Mouse (Mus musculus): ENCODE data around the gene Dph5. TPM values are rescaled to one million over a fixed set of nuclear protein-coding genes. Genes with fewer than 3 reads are reported as not detected.
"Not testable (repeated sequence)": the region's sequence is repeated elsewhere in the genome, so short reads cannot be mapped to it uniquely, and the experiment has no call there.

The Dph5 gene
- polyA plus RNA-seq, 1 experiment = 11.7 TPM

GRCm38 (mm10) chr3:115857436-115857835 is 30.2 kb upstream of the Dph5 start:
- no peak for TF ChIP-seq CTCF (IDR thresholded peaks at IDR 0.05; ENCODE audit: borderline replicate concordance, extremely low read depth, insufficient read depth, insufficient read length)
- no peak for TF ChIP-seq POLR2A (IDR thresholded peaks at IDR 0.05; ENCODE audit: borderline replicate concordance, extremely low read depth, insufficient read depth, insufficient read length, poor library complexity, severe bottlenecking)
- peak; percentile 60 for DNase-seq (ENCODE audit: low read depth)

- DNase-seq (ENCODE audit: low read depth) = no peak
- no peak for TF ChIP-seq CTCF (IDR thresholded peaks at IDR 0.05; ENCODE audit: borderline replicate concordance, extremely low read depth, insufficient read depth, insufficient read length)
- TF ChIP-seq POLR2A (IDR thresholded peaks at IDR 0.05; ENCODE audit: borderline replicate concordance, extremely low read depth, insufficient read depth, insufficient read length, poor library complexity, severe bottlenecking) = no peak
Observed at GRCm38 (mm10) chr3:115858822-115859221, 28.8 kb upstream of the Dph5 start.

- DNase-seq (ENCODE audit: low read depth) = not testable (repeated sequence)
Observed at GRCm38 (mm10) chr3:115860780-115861179, 26.9 kb upstream of the Dph5 start.

GRCm38 (mm10) chr3:115863487-115863886 is 24.1 kb upstream of the Dph5 start:
- TF ChIP-seq CTCF (IDR thresholded peaks at IDR 0.05; ENCODE audit: borderline replicate concordance, extremely low read depth, insufficient read depth, insufficient read length) = no peak
- TF ChIP-seq POLR2A (IDR thresholded peaks at IDR 0.05; ENCODE audit: borderline replicate concordance, extremely low read depth, insufficient read depth, insufficient read length, poor library complexity, severe bottlenecking) = no peak
- no peak for DNase-seq (ENCODE audit: low read depth)

DNA sequence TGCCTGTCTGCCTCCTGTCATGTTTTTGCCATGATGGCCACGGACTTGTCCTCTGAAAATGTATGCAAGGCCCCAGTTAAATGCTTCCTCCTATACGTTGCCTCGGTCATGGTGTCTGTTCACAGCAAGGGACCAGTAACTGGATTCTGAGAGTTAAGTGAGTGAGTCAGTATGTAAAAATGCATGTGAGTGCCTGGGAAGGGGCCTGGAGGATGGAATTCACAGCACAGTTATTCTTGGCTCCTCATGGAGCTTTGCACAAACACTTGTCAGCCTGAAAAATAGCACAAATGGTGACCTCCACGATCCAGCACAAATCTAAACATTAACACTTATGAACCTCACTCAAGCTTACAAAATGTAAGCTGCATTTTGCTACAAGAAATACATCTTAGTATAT is 20.5 kb upstream of the Dph5 start:
- TF ChIP-seq POLR2A (IDR thresholded peaks at IDR 0.05; ENCODE audit: borderline replicate concordance, extremely low read depth, insufficient read depth, insufficient read length, poor library complexity, severe bottlenecking) (no peak), CTCF (IDR thresholded peaks at IDR 0.05; ENCODE audit: borderline replicate concordance, extremely low read depth, insufficient read depth, insufficient read length) (no peak)
- DNase-seq (ENCODE audit: low read depth) = peak; percentile 15

- DNase-seq (ENCODE audit: low read depth) = no peak
- TF ChIP-seq POLR2A (IDR thresholded peaks at IDR 0.05; ENCODE audit: borderline replicate concordance, extremely low read depth, insufficient read depth, insufficient read length, poor library complexity, severe bottlenecking) = no peak
- no peak for TF ChIP-seq CTCF (IDR thresholded peaks at IDR 0.05; ENCODE audit: borderline replicate concordance, extremely low read depth, insufficient read depth, insufficient read length)
Observed at GRCm38 (mm10) chr3:115867901-115868300, 19.7 kb upstream of the Dph5 start.

GRCm38 (mm10) chr3:115869360-115869759 is 18.3 kb upstream of the Dph5 start:
- TF ChIP-seq CTCF (IDR thresholded peaks at IDR 0.05; ENCODE audit: borderline replicate concordance, extremely low read depth, insufficient read depth, insufficient read length) = no peak
- no peak for TF ChIP-seq POLR2A (IDR thresholded peaks at IDR 0.05; ENCODE audit: borderline replicate concordance, extremely low read depth, insufficient read depth, insufficient read length, poor library complexity, severe bottlenecking)
- no peak for DNase-seq (ENCODE audit: low read depth)

DNA sequence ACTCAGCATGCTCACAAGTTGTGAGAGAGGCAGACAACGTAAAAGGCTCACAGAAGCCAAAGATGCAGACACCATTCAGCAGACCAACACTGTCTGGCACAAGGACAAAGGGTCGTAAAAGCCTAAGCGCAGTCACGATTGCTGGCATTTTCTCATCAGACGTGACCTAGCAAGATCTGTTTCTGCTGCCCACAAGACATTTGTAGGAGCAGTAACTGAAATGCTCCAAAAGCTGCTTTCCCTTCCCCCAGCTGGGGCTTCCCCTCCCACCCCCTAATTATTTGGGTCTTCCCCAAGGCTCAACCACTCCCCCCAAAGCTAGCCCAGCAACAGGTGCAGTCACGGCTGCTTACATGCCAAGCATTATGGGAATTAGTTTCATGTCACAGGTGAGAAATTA is 12.1 kb upstream of the Dph5 start:
- TF ChIP-seq CTCF (IDR thresholded peaks at IDR 0.05; ENCODE audit: borderline replicate concordance, extremely low read depth, insufficient read depth, insufficient read length) = no peak
- no peak for TF ChIP-seq POLR2A (IDR thresholded peaks at IDR 0.05; ENCODE audit: borderline replicate concordance, extremely low read depth, insufficient read depth, insufficient read length, poor library complexity, severe bottlenecking)
- DNase-seq (ENCODE audit: low read depth) = no peak

GRCm38 (mm10) chr3:115877133-115877532 is 10.5 kb upstream of the Dph5 start:
- no peak for TF ChIP-seq CTCF (IDR thresholded peaks at IDR 0.05; ENCODE audit: borderline replicate concordance, extremely low read depth, insufficient read depth, insufficient read length)
- no peak for TF ChIP-seq POLR2A (IDR thresholded peaks at IDR 0.05; ENCODE audit: borderline replicate concordance, extremely low read depth, insufficient read depth, insufficient read length, poor library complexity, severe bottlenecking)
- DNase-seq (ENCODE audit: low read depth) = no peak

DNA sequence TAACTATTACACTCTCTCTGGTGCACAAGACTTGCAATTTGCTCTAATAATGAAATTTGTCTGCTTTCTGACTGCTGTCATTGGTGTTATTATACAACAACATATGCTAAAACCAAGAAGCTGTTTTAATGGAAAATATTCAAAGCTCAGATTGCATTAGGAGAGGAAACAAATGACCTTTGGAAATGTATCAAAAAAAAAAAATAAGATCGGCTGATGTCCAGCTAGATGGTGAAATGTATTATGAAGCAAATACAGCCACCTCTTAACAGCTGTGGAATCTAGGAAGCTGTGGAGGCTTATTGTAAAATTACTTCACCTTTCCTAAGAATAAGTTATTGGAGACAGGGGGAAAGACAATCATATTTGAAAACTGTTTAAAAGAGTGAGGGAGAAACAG is 3.6 kb upstream of the Dph5 start:
- no peak for DNase-seq (ENCODE audit: low read depth)
- TF ChIP-seq POLR2A (IDR thresholded peaks at IDR 0.05; ENCODE audit: borderline replicate concordance, extremely low read depth, insufficient read depth, insufficient read length, poor library complexity, severe bottlenecking) (no peak), CTCF (IDR thresholded peaks at IDR 0.05; ENCODE audit: borderline replicate concordance, extremely low read depth, insufficient read depth, insufficient read length) (no peak)

GRCm38 (mm10) chr3:115888310-115889106 is 871 bp downstream of the Dph5 start:
- peak; percentile 76 for DNase-seq (ENCODE audit: low read depth)
- TF ChIP-seq CTCF (IDR thresholded peaks at IDR 0.05; ENCODE audit: borderline replicate concordance, extremely low read depth, insufficient read depth, insufficient read length) (no peak), POLR2A (IDR thresholded peaks at IDR 0.05; ENCODE audit: borderline replicate concordance, extremely low read depth, insufficient read depth, insufficient read length, poor library complexity, severe bottlenecking) (no peak)

DNA sequence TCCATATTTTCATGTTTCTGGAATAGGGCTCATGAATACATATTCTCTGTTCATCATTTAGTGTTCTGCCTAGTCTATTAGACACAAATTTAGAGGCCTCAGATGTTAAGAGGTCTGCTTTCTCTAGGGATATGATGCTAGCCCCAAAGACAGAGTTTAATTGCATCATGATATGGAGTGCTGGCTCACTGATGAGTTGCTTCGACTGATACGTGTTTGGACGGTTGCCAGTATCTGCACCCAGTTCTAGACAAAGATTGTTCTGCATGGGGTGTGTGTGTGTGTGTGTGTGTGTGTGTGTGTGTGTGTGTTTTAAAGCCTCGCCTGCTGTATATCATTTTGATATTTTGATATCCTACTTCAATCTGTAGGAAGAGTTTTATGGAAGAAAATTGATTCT is 4.7 kb downstream of the Dph5 start:
- DNase-seq (ENCODE audit: low read depth) = peak; percentile 26

More for the DNA sequence above, 4.7 kb downstream of the Dph5 start:
- TF ChIP-seq POLR2A (IDR thresholded peaks at IDR 0.05; ENCODE audit: borderline replicate concordance, extremely low read depth, insufficient read depth, insufficient read length, poor library complexity, severe bottlenecking) (no peak), CTCF (IDR thresholded peaks at IDR 0.05; ENCODE audit: borderline replicate concordance, extremely low read depth, insufficient read depth, insufficient read length) (no peak)

All from brain, embryonic 14.5 days (tissue).